Mouse (Mus musculus): ENCODE data around the gene Slc25a17. TPM values are rescaled to one million over a fixed set of nuclear protein-coding genes. Genes with fewer than 3 reads are reported as not detected.

The Slc25a17 gene
- polyA plus RNA-seq, 1 experiment = not detected

GRCm38 (mm10) chr15:81386327-81386726 lies 25.7 kb upstream of the Slc25a17 start:
- WGBS = 96% methylated on average over 5 of the region's 5 CpGs
- TF ChIP-seq CTCF (IDR thresholded peaks at IDR 0.05; ENCODE audit: insufficient read depth, low read depth, low read length) (no peak), POLR2A (IDR thresholded peaks at IDR 0.05; ENCODE audit: insufficient read depth, low read depth, low read length) (no peak)

DNA sequence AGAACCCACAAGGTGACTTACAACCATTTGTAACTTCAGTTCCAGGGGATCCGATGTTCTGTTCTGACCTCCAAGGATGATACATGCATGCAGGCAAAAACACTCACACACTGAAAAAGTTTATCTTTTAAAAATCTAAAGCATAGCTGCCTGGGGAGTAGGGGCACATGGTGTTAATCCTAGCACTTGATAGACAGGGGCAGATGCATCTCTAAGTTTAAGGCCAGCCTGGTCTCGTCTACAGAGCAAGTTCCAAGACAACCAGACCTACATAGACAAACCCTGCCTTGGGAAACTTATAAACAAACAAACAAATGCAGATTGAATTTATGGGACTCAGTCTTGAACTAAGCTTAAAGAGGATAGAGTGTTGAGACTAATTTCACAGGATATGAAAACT lies 18.2 kb upstream of the Slc25a17 start:
- H3K4me1 ChIP-seq (ENCODE audit: control insufficient read depth, insufficient read depth, low read length) = no peaks in the 10 kb centered on the region
- H3K4me3 ChIP-seq (ENCODE audit: insufficient read depth, low read depth, low read length) = no peak overlapping the region
- TF ChIP-seq CTCF (IDR thresholded peaks at IDR 0.05; ENCODE audit: insufficient read depth, low read depth, low read length) (no peak), POLR2A (IDR thresholded peaks at IDR 0.05; ENCODE audit: insufficient read depth, low read depth, low read length) (no peak)
- WGBS = 83% methylated on average over 2 of the region's 2 CpGs
- H3K27ac ChIP-seq (ENCODE audit: insufficient read depth, low read depth, low read length) = no peak overlapping the region

More at GRCm38 (mm10) chr15:81386327-81386726, 25.7 kb upstream of the Slc25a17 start:
- Histone ChIP-seq H3K27ac (ENCODE audit: insufficient read depth, low read depth, low read length) (no peak overlapping the region), H3K4me3 (ENCODE audit: insufficient read depth, low read depth, low read length) (no peak overlapping the region), H3K4me1 (ENCODE audit: control insufficient read depth, insufficient read depth, low read length) (0 out of 2 replicates have a peak, but pooled peaks cover 2% of the 10 kb centered on the region)

- no peak overlapping the region for H3K4me3 ChIP-seq (ENCODE audit: insufficient read depth, low read depth, low read length)
- no peak overlapping the region for H3K27ac ChIP-seq (ENCODE audit: insufficient read depth, low read depth, low read length)
- TF ChIP-seq POLR2A (IDR thresholded peaks at IDR 0.05; ENCODE audit: insufficient read depth, low read depth, low read length) (no peak), CTCF (IDR thresholded peaks at IDR 0.05; ENCODE audit: insufficient read depth, low read depth, low read length) (no peak)
- H3K4me1 ChIP-seq (ENCODE audit: control insufficient read depth, insufficient read depth, low read length) = no peaks in the 10 kb centered on the region
- WGBS = 94% methylated on average over 11 of the region's 11 CpGs
Observed at GRCm38 (mm10) chr15:81374621-81375020, 14.0 kb upstream of the Slc25a17 start.

DNA sequence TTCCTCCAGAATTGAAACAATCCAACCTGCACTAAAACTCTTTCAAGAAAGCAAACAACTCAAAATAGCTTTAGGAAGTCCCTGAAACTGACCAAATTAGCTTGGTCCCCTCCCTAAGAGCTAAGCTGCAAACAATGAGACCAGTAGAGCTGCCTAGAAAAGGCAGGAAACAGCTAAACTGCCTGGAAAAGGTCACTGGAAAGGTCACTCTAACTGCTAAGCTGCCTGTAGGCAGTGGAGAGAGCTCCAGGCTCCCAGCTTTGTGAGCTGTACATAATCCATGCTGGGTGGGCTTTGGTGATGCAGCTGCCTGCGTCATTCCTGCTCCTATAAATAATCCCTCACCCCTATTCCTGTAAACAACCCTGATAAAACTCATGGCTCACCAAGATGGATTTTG lies 9.7 kb upstream of the Slc25a17 start:
- Histone ChIP-seq H3K4me3 (ENCODE audit: insufficient read depth, low read depth, low read length) (no peak overlapping the region), H3K4me1 (ENCODE audit: control insufficient read depth, insufficient read depth, low read length) (no peaks in the 10 kb centered on the region), H3K27ac (ENCODE audit: insufficient read depth, low read depth, low read length) (no peak overlapping the region)
- 58% methylated on average over 1 of the region's 1 CpGs for WGBS
- no peak for TF ChIP-seq POLR2A (IDR thresholded peaks at IDR 0.05; ENCODE audit: insufficient read depth, low read depth, low read length)
- no peak for TF ChIP-seq CTCF (IDR thresholded peaks at IDR 0.05; ENCODE audit: insufficient read depth, low read depth, low read length)

GRCm38 (mm10) chr15:81368601-81369000 lies 8.0 kb upstream of the Slc25a17 start:
- no peak overlapping the region for H3K4me3 ChIP-seq (ENCODE audit: insufficient read depth, low read depth, low read length)
- 87% methylated on average over 1 of the region's 1 CpGs for WGBS
- H3K27ac ChIP-seq (ENCODE audit: insufficient read depth, low read depth, low read length) = no peak overlapping the region
- H3K4me1 ChIP-seq (ENCODE audit: control insufficient read depth, insufficient read depth, low read length) = no peaks in the 10 kb centered on the region
- TF ChIP-seq CTCF (IDR thresholded peaks at IDR 0.05; ENCODE audit: insufficient read depth, low read depth, low read length) = no peak

DNA sequence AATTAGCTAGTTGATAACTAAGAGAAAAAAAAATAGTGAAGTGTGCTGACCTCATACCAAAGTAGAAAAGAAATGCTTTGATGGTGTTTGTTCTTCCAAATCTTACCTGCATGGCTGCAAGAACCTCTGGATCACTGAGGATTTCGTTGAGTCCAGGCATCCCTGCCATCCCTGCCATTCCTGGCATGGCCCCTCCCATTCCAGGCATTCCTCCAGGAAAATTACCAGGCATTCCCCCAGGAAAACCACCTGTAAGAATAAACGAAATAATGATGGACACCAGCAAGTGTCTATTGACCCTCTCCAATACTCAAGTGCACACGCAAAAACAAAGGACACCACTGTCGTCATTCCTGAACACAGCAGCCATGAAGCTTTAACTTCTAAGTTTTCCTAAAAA lies 5.6 kb upstream of the Slc25a17 start:
- 69% methylated on average over 4 of the region's 4 CpGs for WGBS

DNA sequence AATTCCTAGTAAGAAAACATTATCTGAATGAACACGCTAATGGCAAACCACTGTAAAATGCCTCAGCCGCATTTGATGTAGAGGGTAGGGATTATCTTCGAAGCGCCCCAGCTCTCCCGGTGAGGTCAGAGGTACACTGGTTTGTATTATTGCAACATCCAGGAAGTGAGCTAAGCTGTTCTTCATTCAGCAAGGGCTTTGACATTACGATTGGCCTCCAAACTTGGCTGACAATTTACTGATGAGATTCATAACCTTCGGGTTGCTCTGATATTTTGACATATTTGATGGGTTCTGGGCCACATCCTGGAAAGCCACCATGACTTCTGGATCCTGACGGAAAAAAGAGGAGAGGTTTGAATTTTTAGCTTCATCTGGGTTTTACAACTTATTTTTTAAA lies 4.6 kb upstream of the Slc25a17 start:
- no peak for TF ChIP-seq POLR2A (IDR thresholded peaks at IDR 0.05; ENCODE audit: insufficient read depth, low read depth, low read length)
- no peak for TF ChIP-seq CTCF (IDR thresholded peaks at IDR 0.05; ENCODE audit: insufficient read depth, low read depth, low read length)
- 90% methylated on average over 8 of the region's 8 CpGs for WGBS
- Histone ChIP-seq H3K27ac (ENCODE audit: insufficient read depth, low read depth, low read length) (no peak overlapping the region), H3K4me3 (ENCODE audit: insufficient read depth, low read depth, low read length) (no peak overlapping the region), H3K4me1 (ENCODE audit: control insufficient read depth, insufficient read depth, low read length) (no peaks in the 10 kb centered on the region)

More for the DNA sequence above, 5.6 kb upstream of the Slc25a17 start:
- TF ChIP-seq CTCF (IDR thresholded peaks at IDR 0.05; ENCODE audit: insufficient read depth, low read depth, low read length) (no peak), POLR2A (IDR thresholded peaks at IDR 0.05; ENCODE audit: insufficient read depth, low read depth, low read length) (no peak)
- Histone ChIP-seq H3K4me3 (ENCODE audit: insufficient read depth, low read depth, low read length) (no peak overlapping the region), H3K4me1 (ENCODE audit: control insufficient read depth, insufficient read depth, low read length) (no peaks in the 10 kb centered on the region), H3K27ac (ENCODE audit: insufficient read depth, low read depth, low read length) (no peak overlapping the region)

DNA sequence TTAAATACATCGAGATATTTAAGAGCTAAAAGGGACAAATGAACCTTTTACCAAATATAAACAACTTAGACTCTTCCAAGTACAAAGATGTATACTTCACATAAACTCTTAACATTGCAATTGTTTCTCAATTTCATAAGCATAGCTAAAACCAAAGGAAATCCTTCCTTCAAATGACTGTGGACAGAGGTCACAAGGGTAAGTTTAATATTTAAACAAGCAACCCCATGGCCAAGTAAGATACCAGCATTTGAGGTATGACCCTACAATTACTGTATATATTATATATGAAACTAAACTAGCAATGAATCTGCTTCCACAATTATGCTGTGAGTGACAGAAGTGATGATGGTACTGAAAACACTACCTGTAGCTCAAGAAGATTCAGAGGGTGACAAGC lies 3.7 kb upstream of the Slc25a17 start:
- Histone ChIP-seq H3K27ac (ENCODE audit: insufficient read depth, low read depth, low read length) (no peak overlapping the region), H3K4me3 (ENCODE audit: insufficient read depth, low read depth, low read length) (no peak overlapping the region), H3K4me1 (ENCODE audit: control insufficient read depth, insufficient read depth, low read length) (no peaks in the 10 kb centered on the region)
- WGBS = 91% methylated on average over 1 of the region's 1 CpGs
- TF ChIP-seq CTCF (IDR thresholded peaks at IDR 0.05; ENCODE audit: insufficient read depth, low read depth, low read length) (no peak), POLR2A (IDR thresholded peaks at IDR 0.05; ENCODE audit: insufficient read depth, low read depth, low read length) (no peak)

GRCm38 (mm10) chr15:81362501-81362900 lies 1.9 kb upstream of the Slc25a17 start:
- 84% methylated on average over 1 of the region's 1 CpGs for WGBS
- Histone ChIP-seq H3K27ac (ENCODE audit: insufficient read depth, low read depth, low read length) (no peak overlapping the region), H3K4me3 (ENCODE audit: insufficient read depth, low read depth, low read length) (no peak overlapping the region), H3K4me1 (ENCODE audit: control insufficient read depth, insufficient read depth, low read length) (no peaks in the 10 kb centered on the region)
- TF ChIP-seq POLR2A (IDR thresholded peaks at IDR 0.05; ENCODE audit: insufficient read depth, low read depth, low read length) = no peak
- TF ChIP-seq CTCF (IDR thresholded peaks at IDR 0.05; ENCODE audit: insufficient read depth, low read depth, low read length) = no peak

GRCm38 (mm10) chr15:81361417-81362015 lies 904 bp upstream of the Slc25a17 start:
- Histone ChIP-seq H3K4me1 (ENCODE audit: control insufficient read depth, insufficient read depth, low read length) (no peaks in the 10 kb centered on the region), H3K27ac (ENCODE audit: insufficient read depth, low read depth, low read length) (no peak overlapping the region), H3K4me3 (ENCODE audit: insufficient read depth, low read depth, low read length) (no peak overlapping the region)
- TF ChIP-seq POLR2A (IDR thresholded peaks at IDR 0.05; ENCODE audit: insufficient read depth, low read depth, low read length) (no peak), CTCF (IDR thresholded peaks at IDR 0.05; ENCODE audit: insufficient read depth, low read depth, low read length) (no peak)
- 48% methylated on average over 10 of the region's 10 CpGs for WGBS

Measured in olfactory bulb, adult 2 months (tissue).